Mouse (Mus musculus) lung, postnatal 0 days (tissue): ENCODE results near the gene Dach1.

Source experiments
- CTCF ChIP-seq: IDR thresholded peaks from 2 replicates; pipeline ENCODE4 v1.5.1; 2016; ENCODE audit warnings: antibody characterized with exemption, mild to moderate bottlenecking
- EP300 ChIP-seq: IDR thresholded peaks from 2 replicates; pipeline ENCODE4 v1.6.1; 2016; ENCODE audit warnings: antibody characterized with exemption, mild to moderate bottlenecking, control low read depth

DNA sequence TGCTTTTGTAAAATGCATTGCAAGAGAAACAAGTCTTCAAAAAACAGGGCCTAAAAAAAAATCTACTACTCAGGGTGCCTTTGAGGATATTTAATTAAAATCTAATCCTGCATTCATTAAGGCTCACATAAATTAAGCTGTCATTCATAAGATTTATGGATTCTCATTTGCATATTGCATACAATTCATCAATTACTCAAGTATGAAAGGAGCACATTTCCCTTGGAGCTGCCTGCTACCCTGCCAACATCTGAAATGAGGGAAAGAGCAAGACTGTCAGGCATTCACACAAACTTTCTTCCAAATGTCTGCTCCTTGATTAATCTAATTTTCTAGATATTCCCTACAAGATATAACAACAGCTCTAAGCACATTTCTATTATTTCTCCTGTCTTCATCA lies 122.6 kb downstream of the Dach1 start:
- TF ChIP-seq CTCF: no peak
- TF ChIP-seq EP300: no peak
